Mouse (Mus musculus) layer of hippocampus, adult 18-20 months (tissue): Measurements from ENCODE around the gene Rnf182. TPM values are rescaled to one million over a fixed set of nuclear protein-coding genes. Genes with fewer than 3 reads are reported as not detected.
A peak's percentile ranks its signal among the peaks of the same experiment; 100 is the strongest.

Source experiments
- DNase-seq, 2 experiments: peaks; one replicate each; pipeline ENCODE4 v3.0.0; 2022; ENCODE audit warnings: low spot score in 2 of 2
- long read RNA-seq: library from polyadenylated mRNA; stranded (forward); transcript quantifications from one replicate; pipeline ENCODE4 v2.0.0, GENCODE M21; 2021
- total RNA-seq, 2 experiments: library from RNA; stranded (reverse); gene quantifications; 2 replicates each; pipeline ENCODE4 v1.2.3; 2021

Gene Rnf182
- 10 to 100 TPM; 33.3 to 35.9 TPM for total RNA-seq
- long read RNA-seq, transcript Rnf182-201 (2 exons, 3,544 nt) = major isoform, 11 of 18 reads
- long read RNA-seq, partial matches to known transcripts = 6 of 18 reads
- long read RNA-seq, other reads (novel, unspliced or antisense) = 1 of 18 reads

- DNase-seq = peak; percentile 78 to 87
These were observed at the start of gene Rnf182 for GRCm38 (mm10) chr13:43615577-43616254. Gene Rnf182, plus strand, starts transcription at chr13:43615710.

GRCm38 (mm10) chr13:43566184-43566583 lies 49.3 kb upstream of the Rnf182 start:
- no peak for DNase-seq

GRCm38 (mm10) chr13:43567141-43567891 lies 48.2 kb upstream of the Rnf182 start:
- peak; percentile 37 to 58 for DNase-seq

GRCm38 (mm10) chr13:43573979-43574378 lies 41.5 kb upstream of the Rnf182 start:
- DNase-seq = no peak

GRCm38 (mm10) chr13:43575431-43575830 lies 40.1 kb upstream of the Rnf182 start:
- DNase-seq = no peak

- no peak for DNase-seq
These were observed 38.3 kb upstream of the Rnf182 start for GRCm38 (mm10) chr13:43577254-43577653.

- no peak for DNase-seq
These were observed 37.7 kb upstream of the Rnf182 start for GRCm38 (mm10) chr13:43577766-43578165.

- peak in 1 of 2 experiments; percentile 61 for DNase-seq
These were observed 35.8 kb upstream of the Rnf182 start for GRCm38 (mm10) chr13:43579740-43580139.

- DNase-seq = no peak
These were observed 34.8 kb upstream of the Rnf182 start for GRCm38 (mm10) chr13:43580661-43581060.

GRCm38 (mm10) chr13:43582961-43583360 lies 32.5 kb upstream of the Rnf182 start:
- no peak for DNase-seq

- no peak for DNase-seq
These were observed 32.0 kb upstream of the Rnf182 start for GRCm38 (mm10) chr13:43583504-43583903.

GRCm38 (mm10) chr13:43585335-43585734 lies 30.2 kb upstream of the Rnf182 start:
- no peak for DNase-seq

GRCm38 (mm10) chr13:43586966-43587365 lies 28.5 kb upstream of the Rnf182 start:
- DNase-seq = no peak

- no peak for DNase-seq
These were observed 27.4 kb upstream of the Rnf182 start for GRCm38 (mm10) chr13:43587844-43588840.

- peak in 1 of 2 experiments; percentile 40 for DNase-seq
These were observed 23.5 kb upstream of the Rnf182 start for GRCm38 (mm10) chr13:43591828-43592680.

GRCm38 (mm10) chr13:43592681-43593068 lies 22.8 kb upstream of the Rnf182 start:
- no peak for DNase-seq

GRCm38 (mm10) chr13:43595896-43596295 lies 19.6 kb upstream of the Rnf182 start:
- DNase-seq = peak in 1 of 2 experiments; percentile 62

GRCm38 (mm10) chr13:43600967-43601366 lies 14.5 kb upstream of the Rnf182 start:
- no peak for DNase-seq

GRCm38 (mm10) chr13:43602440-43602839 lies 13.1 kb upstream of the Rnf182 start:
- DNase-seq = no peak

- no peak for DNase-seq
These were observed 12.5 kb upstream of the Rnf182 start for GRCm38 (mm10) chr13:43603042-43603441.
